Comparison of ENCODE assay signal across 8 mouse cellular contexts in genomic region chr11:102428981-102429540, GRCm38 (mm10). TPM values are rescaled to one million over a fixed set of nuclear protein-coding genes. Genes with fewer than 3 reads are reported as not detected.
DNase-seq lines count a peak whose midpoint lies in the region; ATAC-seq lines count a peak whose summit lies in the region.
"Had no signal": no experiment of that assay in that cellular context is flagged by ENCODE, and none has a peak within 500 bp of the region (broad histone marks: within the 10 kb centered on the region; RNA-seq: fewer than 3 reads in every experiment).

No protein-coding gene starts in this region.

- H3K9ac ChIP-seq in kidney, embryonic 14.5 days (ENCODE audit: low read depth, low read length): no peak overlapping the region
- no peak overlapping the region for H3K9ac ChIP-seq in hindbrain, embryonic 13.5 days

- H3K4me2 ChIP-seq in kidney, embryonic 14.5 days (replicated peaks; ENCODE audit: low read depth, low read length): peak overlapping the region; percentile 89; the same call in 1 of the 2 replicates
- H3K4me2 ChIP-seq in hindbrain, embryonic 13.5 days: peak overlapping the region; percentile 95

- no peak overlapping the region for H3K27ac ChIP-seq in kidney, embryonic 14.5 days (ENCODE audit: low read depth, low read length)
- peak overlapping the region; percentile 45 for H3K27ac ChIP-seq in brown adipose tissue, adult 24 weeks (replicated peaks; ENCODE audit: low read depth, low read length)
- H3K27ac ChIP-seq in hindbrain, embryonic 13.5 days: no peak overlapping the region

- peaks cover 16% of the 10 kb centered on the region for H3K4me1 ChIP-seq in kidney, embryonic 14.5 days (ENCODE audit: control insufficient read depth, insufficient read depth, low read length)
- H3K4me1 ChIP-seq in brown adipose tissue, adult 24 weeks (ENCODE audit: control insufficient read depth, insufficient read depth, insufficient read length, low read length): peaks cover 15% of the 10 kb centered on the region
- H3K4me1 ChIP-seq in hindbrain, embryonic 13.5 days (replicated peaks): peaks cover 38% of the 10 kb centered on the region

- no peak for ATAC-seq in kidney, embryonic 14.5 days (ENCODE audit: low FRiP score, low TSS enrichment)
- ATAC-seq in hindbrain, embryonic 13.5 days (ENCODE audit: low FRiP score): no peak
- 0 out of 2 replicates have a peak, but pooled peaks have one; percentile 14 for ATAC-seq in megakaryocyte, adult 5-6 weeks (ENCODE audit: poor library complexity, severe bottlenecking)

- H3K4me3 ChIP-seq in kidney, embryonic 14.5 days (ENCODE audit: low read length): peak overlapping the region; percentile 65; the same call in 1 of the 2 replicates
- H3K4me3 ChIP-seq in brown adipose tissue, adult 24 weeks (ENCODE audit: insufficient read depth, low read depth, low read length): peak overlapping the region; percentile 79
- no peak overlapping the region for H3K4me3 ChIP-seq in hindbrain, embryonic 13.5 days

- WGBS in kidney, embryonic 14.5 days: 64% methylated on average over 8 of the region's 8 CpGs
- WGBS in hindbrain, embryonic 13.5 days: 73% methylated on average over 8 of the region's 8 CpGs

- H3K9me3 ChIP-seq in kidney, embryonic 14.5 days (ENCODE audit: control insufficient read depth, low read length): no peaks in the 10 kb centered on the region
- no peaks in the 10 kb centered on the region for H3K9me3 ChIP-seq in hindbrain, embryonic 13.5 days

- peaks cover 5% of the 10 kb centered on the region; the same call in 1 of the 2 replicates for H3K36me3 ChIP-seq in kidney, embryonic 14.5 days (ENCODE audit: control insufficient read depth, insufficient read depth, low read length)
- H3K36me3 ChIP-seq in hindbrain, embryonic 13.5 days: peaks cover 12% of the 10 kb centered on the region

- no peak for DNase-seq in kidney, postnatal 10 days
- no peak for DNase-seq in adipocyte (ENCODE audit: low spot score)
- DNase-seq in adrenal gland, adult 2 months: no peak
- DNase-seq: lung, postnatal 14 days had no signal

- H3K27me3 ChIP-seq in kidney, embryonic 14.5 days (ENCODE audit: control insufficient read depth, insufficient read depth, low read length): no peaks in the 10 kb centered on the region; the same call in 1 of the 2 replicates
- 0 out of 2 replicates have a peak, but pooled peaks cover 7% of the 10 kb centered on the region for H3K27me3 ChIP-seq in hindbrain, embryonic 13.5 days

RNA-seq across cellular contexts. Expression of gene Grn, which starts 1.1 kb away (rescaled TPM):
- 81.0 and 103 TPM in 2 replicates for polyA plus RNA-seq in kidney, embryonic 14.5 days (2014; fragmentation: Nextera tagmentation; extraction: Ambion mirVana)
- 57.5 and 78.8 TPM in 2 replicates for polyA plus RNA-seq in brown adipose tissue, adult 24 weeks (2012; ENCODE audit: insufficient read depth, insufficient read length, missing spikeins)
- polyA plus RNA-seq in hindbrain, embryonic 13.5 days (2015; fragmentation: Nextera tagmentation; extraction: Ambion mirVana): 76.5 and 77.3 TPM in 2 replicates
- total RNA-seq in megakaryocyte, adult 5-6 weeks (2015): 509 and 566 TPM in 2 replicates
- 201 and 225 TPM in 2 replicates for total RNA-seq in megakaryocyte, adult 5-6 weeks (2017)
- 100 to 1,000 TPM; 165 to 211 TPM for total RNA-seq in adrenal gland, adult 2 months (2021)
- polyA plus RNA-seq in adrenal gland, adult 2 months (2012; rRNA removed): 251 and 310 TPM in 2 replicates

RNA-seq across cellular contexts. Expression of gene Fam171a2, which starts 18.4 kb away (rescaled TPM):
- 12.3 and 14.7 TPM in 2 replicates for polyA plus RNA-seq in kidney, embryonic 14.5 days (2014; fragmentation: Nextera tagmentation; extraction: Ambion mirVana)
- 0.63 and 1.0 TPM in 2 replicates for polyA plus RNA-seq in brown adipose tissue, adult 24 weeks (2012; ENCODE audit: insufficient read depth, insufficient read length, missing spikeins)
- polyA plus RNA-seq in hindbrain, embryonic 13.5 days (2015; fragmentation: Nextera tagmentation; extraction: Ambion mirVana): 15.9 and 17.1 TPM in 2 replicates
- total RNA-seq in megakaryocyte, adult 5-6 weeks (2015): 0.09 TPM in 1 of 2 replicates, not detected in the other
- not detected in 2 replicates for total RNA-seq in megakaryocyte, adult 5-6 weeks (2017)
- 1 to 10 TPM; 2.8 to 8.3 TPM for total RNA-seq in adrenal gland, adult 2 months (2021)
- 18.1 and 22.9 TPM in 2 replicates for polyA plus RNA-seq in adrenal gland, adult 2 months (2012; rRNA removed)

RNA-seq across cellular contexts. Expression of gene Slc25a39, which starts 21.3 kb away (rescaled TPM):
- 224 and 274 TPM in 2 replicates for polyA plus RNA-seq in kidney, embryonic 14.5 days (2014; fragmentation: Nextera tagmentation; extraction: Ambion mirVana)
- 397 and 609 TPM in 2 replicates for polyA plus RNA-seq in brown adipose tissue, adult 24 weeks (2012; ENCODE audit: insufficient read depth, insufficient read length, missing spikeins)
- 139 and 147 TPM in 2 replicates for polyA plus RNA-seq in hindbrain, embryonic 13.5 days (2015; fragmentation: Nextera tagmentation; extraction: Ambion mirVana)
- 41.5 and 47.5 TPM in 2 replicates for total RNA-seq in megakaryocyte, adult 5-6 weeks (2015)
- total RNA-seq in megakaryocyte, adult 5-6 weeks (2017): 20.5 and 22.8 TPM in 2 replicates
- 100 to 1,000 TPM; 504 to 683 TPM for total RNA-seq in adrenal gland, adult 2 months (2021)
- polyA plus RNA-seq in adrenal gland, adult 2 months (2012; rRNA removed): 1,025 and 1,107 TPM in 2 replicates

RNA-seq across cellular contexts. Expression of gene Rundc3a, which starts 35.9 kb away (rescaled TPM):
- 1.7 and 1.9 TPM in 2 replicates for polyA plus RNA-seq in kidney, embryonic 14.5 days (2014; fragmentation: Nextera tagmentation; extraction: Ambion mirVana)
- not detected in 2 replicates for polyA plus RNA-seq in brown adipose tissue, adult 24 weeks (2012; ENCODE audit: insufficient read depth, insufficient read length, missing spikeins)
- 135 and 144 TPM in 2 replicates for polyA plus RNA-seq in hindbrain, embryonic 13.5 days (2015; fragmentation: Nextera tagmentation; extraction: Ambion mirVana)
- total RNA-seq in megakaryocyte, adult 5-6 weeks (2015): not detected in 2 replicates
- not detected in 2 replicates for total RNA-seq in megakaryocyte, adult 5-6 weeks (2017)
- 10 to 100 TPM; 36.8 to 51.7 TPM for total RNA-seq in adrenal gland, adult 2 months (2021)
- polyA plus RNA-seq in adrenal gland, adult 2 months (2012; rRNA removed): 46.3 and 77.5 TPM in 2 replicates

RNA-seq across cellular contexts. Expression of gene Itga2b, which starts 40.9 kb away (rescaled TPM):
- polyA plus RNA-seq in kidney, embryonic 14.5 days (2014; fragmentation: Nextera tagmentation; extraction: Ambion mirVana): 5.8 and 6.4 TPM in 2 replicates
- polyA plus RNA-seq in brown adipose tissue, adult 24 weeks (2012; ENCODE audit: insufficient read depth, insufficient read length, missing spikeins): 1.4 and 2.0 TPM in 2 replicates
- 5.9 and 6.2 TPM in 2 replicates for polyA plus RNA-seq in hindbrain, embryonic 13.5 days (2015; fragmentation: Nextera tagmentation; extraction: Ambion mirVana)
- total RNA-seq in megakaryocyte, adult 5-6 weeks (2015): 13.2 and 16.0 TPM in 2 replicates
- 13.2 and 17.9 TPM in 2 replicates for total RNA-seq in megakaryocyte, adult 5-6 weeks (2017)
- 1 to 10 TPM; 2.5 to 4.1 TPM for total RNA-seq in adrenal gland, adult 2 months (2021)
- polyA plus RNA-seq in adrenal gland, adult 2 months (2012; rRNA removed): 6.6 TPM in 2 replicates
